Mouse (Mus musculus): ENCODE measurements around the gene Kl. TPM values are rescaled to one million over a fixed set of nuclear protein-coding genes. Genes with fewer than 3 reads are reported as not detected.

The Kl gene
- 1 to 10 TPM; 1.6 to 1.8 TPM for total RNA-seq (2021)

- DNase-seq (ENCODE audit: extremely low spot score in 1 of 2, low spot score in 2 of 2): peak in 1 of 2 experiments; percentile 38
- intact Hi-C loops (cut with DNase I): no loop called here
These were observed at the start of gene Kl for GRCm38 (mm10) chr5:150952328-150952668. Gene Kl (plus strand): TSS chr5:150952607.

- DNase-seq (ENCODE audit: extremely low spot score in 1 of 2, low spot score in 2 of 2): peak; percentile 44 to 76
These were observed 46.1 kb upstream of the Kl start for GRCm38 (mm10) chr5:150906053-150907040.

GRCm38 (mm10) chr5:150912156-150912555 is 40.3 kb upstream of the Kl start:
- no peak for DNase-seq (ENCODE audit: extremely low spot score in 1 of 2, low spot score in 2 of 2)
- intact Hi-C loops (cut with DNase I): no loop called here

More at GRCm38 (mm10) chr5:150906053-150907040, 46.1 kb upstream of the Kl start:
- intact Hi-C loops (cut with DNase I): no loop called here

GRCm38 (mm10) chr5:150912656-150913055 is 39.8 kb upstream of the Kl start:
- intact Hi-C loops (cut with DNase I): no loop called here
- no peak for DNase-seq (ENCODE audit: extremely low spot score in 1 of 2, low spot score in 2 of 2)

DNA sequence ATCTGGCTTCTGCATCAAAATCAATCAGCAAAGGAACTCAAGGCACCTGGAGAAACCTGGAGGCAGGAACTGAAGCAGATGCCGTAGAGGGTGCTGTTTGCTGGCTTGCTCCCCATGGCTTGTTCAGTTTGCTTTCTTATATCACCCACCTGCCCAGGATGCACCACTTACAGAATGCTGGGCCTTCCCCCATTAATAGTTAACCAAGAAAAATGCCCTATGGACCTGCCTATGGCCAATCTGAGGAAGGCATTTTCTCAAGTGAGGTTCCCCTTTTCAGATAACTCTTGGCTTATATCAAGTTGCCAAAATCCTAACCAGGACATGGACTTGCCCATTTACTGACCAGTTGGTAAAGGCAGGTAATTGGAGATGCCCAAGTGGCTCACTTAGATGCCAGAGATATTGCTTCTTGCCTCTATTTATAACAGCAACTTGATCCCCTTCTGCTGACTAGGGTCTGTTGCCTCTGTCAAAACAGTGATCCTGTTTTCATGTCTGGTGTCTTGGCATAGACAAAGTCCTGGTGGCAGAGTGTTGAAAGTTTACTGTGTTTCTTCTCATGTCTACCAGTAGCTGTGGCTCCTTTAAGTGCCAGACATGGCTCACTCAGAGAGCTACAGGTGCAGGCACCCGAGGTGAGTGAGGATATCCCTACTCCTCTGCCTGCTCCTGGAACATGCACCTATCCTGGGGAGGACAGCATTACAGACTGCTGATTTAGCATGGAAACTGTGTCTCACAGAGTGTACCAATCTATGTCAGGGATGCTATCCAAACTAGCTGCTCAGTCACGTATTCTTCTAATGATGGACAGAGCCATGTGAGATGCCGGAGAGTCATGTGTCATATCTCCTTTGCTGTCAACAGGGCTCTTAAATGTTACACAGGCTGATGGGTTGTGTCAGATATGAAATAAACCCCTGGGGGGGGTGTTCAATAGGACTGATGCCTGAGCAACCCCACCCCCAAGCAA is 37.0 kb upstream of the Kl start:
- intact Hi-C loops (cut with DNase I): no loop called here
- DNase-seq (ENCODE audit: extremely low spot score in 1 of 2, low spot score in 2 of 2): no peak

DNA sequence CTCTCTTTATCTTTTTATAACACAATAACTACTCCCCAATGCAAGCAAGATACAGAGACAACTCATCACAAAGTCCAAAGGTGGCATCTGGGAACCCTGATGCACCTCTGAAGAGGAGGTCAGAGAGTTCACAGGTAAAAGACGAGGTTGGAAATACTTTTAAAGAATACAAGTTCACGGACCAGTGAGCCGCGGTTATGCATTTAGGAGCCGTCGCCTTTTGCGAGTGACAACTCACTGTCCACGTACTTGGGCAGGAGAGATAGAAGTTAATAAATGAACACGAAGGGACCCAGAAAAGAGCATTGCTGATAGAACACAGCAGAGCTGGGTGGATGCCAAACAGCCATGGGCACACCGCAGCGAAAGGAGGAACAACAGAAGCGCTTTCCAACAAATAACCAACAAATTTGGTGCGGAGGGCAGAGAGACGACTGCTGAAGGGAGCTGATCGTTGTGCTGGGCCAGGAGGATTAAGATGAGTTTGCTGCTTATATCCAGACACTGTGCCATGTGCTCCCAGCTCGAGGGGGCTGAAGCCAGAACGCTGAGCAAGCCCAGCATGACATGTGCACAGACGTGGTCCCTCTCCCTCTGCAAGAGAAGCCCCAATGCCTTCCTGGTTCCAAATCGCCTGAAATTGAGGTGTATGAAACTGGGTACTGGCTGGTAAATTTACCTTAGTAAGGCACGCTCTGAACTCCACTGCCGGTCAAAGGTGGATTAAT is 35.1 kb upstream of the Kl start:
- intact Hi-C loops (cut with DNase I): no loop called here
- DNase-seq (ENCODE audit: extremely low spot score in 1 of 2, low spot score in 2 of 2): no peak

DNA sequence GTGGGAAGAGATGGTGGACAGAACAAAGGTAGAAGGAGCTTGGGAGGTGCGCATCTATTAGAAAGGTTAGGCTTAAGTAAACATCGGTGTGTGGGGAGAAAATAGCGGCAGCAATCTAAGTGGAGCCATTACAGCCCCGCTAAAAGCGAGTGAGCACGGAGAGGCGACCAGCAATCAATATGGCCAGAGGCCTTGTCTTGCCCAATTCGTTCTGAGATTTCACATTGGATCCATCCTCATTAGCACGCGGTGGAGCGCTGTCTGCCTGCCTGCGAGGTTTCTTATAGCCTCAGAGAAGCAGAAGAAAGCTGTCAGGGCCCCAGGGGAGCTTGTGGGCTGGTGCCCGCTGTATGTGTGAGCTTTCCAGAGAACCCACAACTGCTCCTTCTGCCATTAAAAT is 33.8 kb upstream of the Kl start:
- intact Hi-C loops (cut with DNase I): no loop called here
- no peak for DNase-seq (ENCODE audit: extremely low spot score in 1 of 2, low spot score in 2 of 2)

DNA sequence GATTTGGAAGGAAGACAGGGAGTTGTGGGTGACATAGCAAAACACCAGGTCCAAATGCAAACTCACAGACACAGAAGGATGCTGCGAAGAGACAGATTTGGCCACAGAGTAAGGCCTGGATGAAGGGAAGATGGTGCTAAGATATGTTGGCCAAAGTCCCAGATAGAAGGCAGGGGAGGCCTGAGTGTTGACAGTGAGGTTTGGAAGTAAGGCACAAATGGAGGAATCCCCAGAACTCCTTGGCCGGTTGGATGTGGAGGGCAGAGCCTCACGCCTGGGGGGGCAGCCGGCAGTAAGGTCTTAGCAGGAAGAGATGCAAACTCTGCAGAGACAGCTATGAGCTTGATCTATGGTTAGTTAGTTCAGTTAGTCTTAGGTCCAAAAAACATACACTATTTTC is 33.1 kb upstream of the Kl start:
- no peak for DNase-seq (ENCODE audit: extremely low spot score in 1 of 2, low spot score in 2 of 2)
- intact Hi-C loops (cut with DNase I): no loop called here

DNA sequence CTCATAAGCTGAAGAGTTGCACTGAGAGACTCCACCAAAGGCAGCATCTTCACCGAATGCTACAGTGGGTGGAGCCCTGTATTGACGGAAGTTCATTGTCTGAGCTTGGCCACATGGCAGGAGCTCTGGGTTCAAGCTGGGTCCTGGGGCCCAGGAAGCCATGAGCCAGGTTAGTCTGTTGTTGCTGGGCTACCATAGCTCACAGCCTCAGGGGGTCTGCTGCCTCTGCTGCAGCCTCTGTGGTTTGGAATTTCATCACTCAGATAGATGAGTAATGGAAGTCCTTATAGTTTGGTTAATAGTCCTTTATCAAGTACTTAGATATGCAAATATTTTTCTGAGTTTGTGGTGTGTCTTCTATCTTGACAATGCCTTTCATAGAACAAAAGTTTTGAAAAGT is 32.4 kb upstream of the Kl start:
- intact Hi-C loops (cut with DNase I): no loop called here
- DNase-seq (ENCODE audit: extremely low spot score in 1 of 2, low spot score in 2 of 2): no peak

GRCm38 (mm10) chr5:150929406-150929805 is 23.0 kb upstream of the Kl start:
- DNase-seq (ENCODE audit: extremely low spot score in 1 of 2, low spot score in 2 of 2): no peak
- intact Hi-C loops (cut with DNase I): no loop called here

DNA sequence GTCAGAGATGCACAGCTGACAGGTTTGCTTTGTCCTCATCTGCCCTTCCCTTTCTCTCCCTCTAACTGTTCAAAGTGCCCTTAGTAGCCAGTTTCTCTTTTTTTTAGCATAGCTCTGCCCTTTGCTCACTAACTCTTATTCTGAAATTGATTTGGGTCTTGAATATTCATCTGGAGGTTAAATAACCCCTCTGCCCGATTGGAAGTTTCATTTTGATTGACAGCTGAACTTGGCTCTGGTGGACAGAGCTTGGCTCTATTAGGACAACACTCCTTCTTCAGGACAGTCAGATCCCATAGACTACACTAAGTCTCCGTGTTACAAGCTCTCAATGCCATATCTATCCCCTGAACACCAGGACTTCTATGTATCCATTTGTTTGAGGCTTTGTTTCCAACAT is 19.8 kb upstream of the Kl start:
- DNase-seq (ENCODE audit: extremely low spot score in 1 of 2, low spot score in 2 of 2): no peak
- intact Hi-C loops (cut with DNase I): no loop called here

- intact Hi-C loops (cut with DNase I): no loop called here
- DNase-seq (ENCODE audit: extremely low spot score in 1 of 2, low spot score in 2 of 2): peak in 1 of 2 experiments; percentile 36
These were observed 16.2 kb upstream of the Kl start for GRCm38 (mm10) chr5:150936213-150936612.

DNA sequence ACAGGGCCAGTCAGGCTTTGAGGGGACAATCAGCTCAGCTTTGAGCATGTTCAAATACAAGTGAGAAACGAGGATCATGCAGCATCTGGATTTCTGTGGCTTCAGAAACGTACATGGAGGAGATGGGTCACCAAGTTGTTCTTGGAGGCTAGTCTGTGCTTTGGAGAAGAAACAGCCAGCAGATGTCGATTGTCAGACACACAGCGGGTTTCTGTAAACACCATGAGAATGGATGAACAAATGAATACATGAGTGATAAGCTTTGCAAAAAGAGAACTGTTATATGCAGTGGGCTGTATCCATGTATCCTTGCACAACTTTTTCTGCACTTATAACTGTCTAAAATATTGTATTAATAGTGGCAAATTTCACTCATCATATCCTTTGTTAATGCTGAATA is 15.6 kb upstream of the Kl start:
- intact Hi-C loops (cut with DNase I): no loop called here

DNA sequence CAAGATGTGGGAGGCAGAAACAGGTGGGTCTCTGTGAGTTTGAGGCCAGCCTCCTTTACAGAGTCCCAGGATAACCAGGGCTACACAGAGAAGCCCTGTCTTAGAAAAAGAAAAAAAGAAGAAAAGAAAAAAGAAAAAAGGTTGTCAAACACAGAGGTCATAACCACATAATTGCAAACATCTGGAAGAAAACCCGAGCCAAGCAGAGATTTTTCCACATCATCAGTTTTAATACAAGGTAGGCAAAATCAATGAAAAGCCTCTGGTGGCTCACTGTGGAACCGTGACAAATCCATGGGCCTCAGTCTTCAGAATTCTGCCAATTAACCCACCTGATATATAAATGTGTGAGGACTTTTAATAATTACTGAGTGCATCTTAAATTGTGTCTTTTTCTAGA is 14.9 kb upstream of the Kl start:
- DNase-seq (ENCODE audit: extremely low spot score in 1 of 2, low spot score in 2 of 2): no peak
- intact Hi-C loops (cut with DNase I): no loop called here

More for the DNA sequence above, 15.6 kb upstream of the Kl start:
- no peak for DNase-seq (ENCODE audit: extremely low spot score in 1 of 2, low spot score in 2 of 2)

DNA sequence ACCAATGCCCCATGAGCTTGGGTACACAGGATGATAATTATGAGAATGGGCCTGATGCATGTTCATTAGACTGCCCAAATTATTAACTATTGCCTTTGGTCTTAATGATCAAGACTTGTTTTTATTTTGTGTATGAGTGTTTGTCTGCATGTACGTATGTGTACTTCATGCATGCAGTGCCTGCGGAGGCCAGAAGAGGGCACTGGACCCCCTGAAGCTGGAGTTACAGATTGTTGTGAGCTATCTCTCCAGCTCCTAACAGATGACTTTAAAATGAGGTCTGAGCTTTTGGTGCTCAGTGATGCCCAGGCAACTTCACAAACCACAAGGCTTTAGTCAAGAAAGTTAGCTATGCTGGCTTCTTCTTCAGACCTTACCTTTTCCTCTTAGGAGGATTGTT is 6.8 kb upstream of the Kl start:
- intact Hi-C loops (cut with DNase I): no loop called here

GRCm38 (mm10) chr5:150949131-150949530 is 3.3 kb upstream of the Kl start:
- intact Hi-C loops (cut with DNase I): no loop called here

More for the DNA sequence above, 6.8 kb upstream of the Kl start:
- DNase-seq (ENCODE audit: extremely low spot score in 1 of 2, low spot score in 2 of 2): no peak

GRCm38 (mm10) chr5:150951325-150951724 is 1.1 kb upstream of the Kl start:
- DNase-seq (ENCODE audit: extremely low spot score in 1 of 2, low spot score in 2 of 2): no peak
- intact Hi-C loops (cut with DNase I): no loop called here

More at GRCm38 (mm10) chr5:150949131-150949530, 3.3 kb upstream of the Kl start:
- DNase-seq (ENCODE audit: extremely low spot score in 1 of 2, low spot score in 2 of 2): no peak

GRCm38 (mm10) chr5:150952669-150953521 is 488 bp downstream of the Kl start:
- peak in 1 of 2 experiments; percentile 53 for DNase-seq (ENCODE audit: extremely low spot score in 1 of 2, low spot score in 2 of 2)

More at GRCm38 (mm10) chr5:150952669-150953521, 488 bp downstream of the Kl start:
- intact Hi-C loops (cut with DNase I): no loop called here

Data from left cerebral cortex, postnatal 10 days (tissue).